Mouse (Mus musculus): ENCODE measurements around the gene Fbxo47. TPM values are rescaled to one million over a fixed set of nuclear protein-coding genes. Genes with fewer than 3 reads are reported as not detected.
"Not testable (repeated sequence)": the region's sequence is repeated elsewhere in the genome, so short reads cannot be mapped to it uniquely, and the experiment has no call there.

Fbxo47 gene
- polyA plus RNA-seq, 1 experiment from 2014 or later, result 0.42 TPM

DNA sequence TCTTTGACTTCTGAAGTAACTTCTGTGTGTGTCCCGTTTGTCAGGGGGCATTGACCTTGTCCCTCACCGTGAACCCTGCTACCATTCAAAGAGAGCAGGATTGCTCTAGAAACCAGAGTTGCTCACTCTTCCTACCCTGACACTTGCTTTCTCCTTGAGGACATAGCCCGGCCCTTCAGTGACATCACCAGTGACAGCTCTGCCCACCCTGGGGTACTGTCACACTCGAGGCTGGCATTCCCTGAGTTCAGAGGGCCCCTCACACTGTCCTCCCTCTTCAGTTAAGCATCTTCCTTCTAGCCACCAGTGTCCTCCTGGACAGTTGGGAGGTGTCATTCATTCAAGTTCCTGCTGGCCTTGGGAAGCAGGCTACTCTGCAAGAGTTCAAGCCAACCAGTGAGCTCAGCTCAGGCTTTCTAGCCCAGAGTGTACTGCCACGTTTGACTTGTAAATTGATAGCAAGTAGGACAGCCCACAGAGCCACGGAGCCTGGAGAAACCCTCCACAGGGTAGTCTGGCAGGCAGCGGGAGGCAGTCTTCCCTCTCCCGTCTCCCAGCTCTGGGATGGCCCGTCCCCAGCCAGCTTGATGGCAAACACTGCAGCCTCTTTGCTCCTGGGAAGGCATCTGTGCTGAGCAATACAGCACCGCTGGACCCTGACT is 45.0 kb downstream of the Fbxo47 start:
- Histone ChIP-seq H3K27me3 (replicated peaks; ENCODE audit: low read depth, poor library complexity, severe bottlenecking) (no peaks in the 10 kb centered on the region), H3K4me1 (peaks cover 26% of the 10 kb centered on the region), H3K36me3 (replicated peaks) (peaks cover 49% of the 10 kb centered on the region), H3K4me3 (peak overlapping the region; percentile 27), H3K27ac (replicated peaks) (peak overlapping the region; percentile 61), H3K9me3 (no peaks in the 10 kb centered on the region)
- no peak for DNase-seq (ENCODE audit: low spot score)
- 46% methylated on average over 10 of the region's 10 CpGs for WGBS

DNA sequence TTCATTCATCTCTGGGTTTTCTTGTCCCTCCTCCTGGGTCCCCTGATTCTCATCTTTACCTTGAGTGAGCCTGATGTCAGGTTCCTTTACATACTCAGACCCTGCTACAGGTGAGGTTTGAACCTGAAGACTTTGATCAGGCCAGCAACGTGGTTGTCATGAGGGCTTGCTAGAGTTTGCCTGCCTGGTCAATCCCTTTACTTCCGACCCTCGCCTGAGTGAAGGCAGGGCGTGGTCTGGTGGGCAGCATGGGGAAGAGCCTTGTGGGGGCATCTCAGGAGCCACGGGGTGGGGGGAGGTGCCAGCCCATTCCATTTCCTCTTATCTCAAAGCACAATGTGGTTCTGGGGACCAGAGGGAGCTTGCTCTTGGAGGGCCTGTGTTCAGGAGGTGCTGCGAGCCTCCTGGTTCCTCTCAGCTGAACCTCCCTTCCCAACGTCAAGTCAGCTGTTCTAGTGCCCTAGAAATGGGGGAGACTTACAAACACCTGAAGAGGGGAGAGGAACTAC is 46.3 kb downstream of the Fbxo47 start:
- 88% methylated on average over 7 of the region's 7 CpGs for WGBS
- H3K27ac ChIP-seq (replicated peaks), result no peak overlapping the region
- H3K4me3 ChIP-seq, result no peak overlapping the region
- H3K9me3 ChIP-seq, result no peaks in the 10 kb centered on the region
- H3K36me3 ChIP-seq (replicated peaks), result peaks cover 53% of the 10 kb centered on the region
- DNase-seq (ENCODE audit: low spot score), result no peak
- no peaks in the 10 kb centered on the region for H3K27me3 ChIP-seq (replicated peaks; ENCODE audit: low read depth, poor library complexity, severe bottlenecking)
- peaks cover 26% of the 10 kb centered on the region for H3K4me1 ChIP-seq

DNA sequence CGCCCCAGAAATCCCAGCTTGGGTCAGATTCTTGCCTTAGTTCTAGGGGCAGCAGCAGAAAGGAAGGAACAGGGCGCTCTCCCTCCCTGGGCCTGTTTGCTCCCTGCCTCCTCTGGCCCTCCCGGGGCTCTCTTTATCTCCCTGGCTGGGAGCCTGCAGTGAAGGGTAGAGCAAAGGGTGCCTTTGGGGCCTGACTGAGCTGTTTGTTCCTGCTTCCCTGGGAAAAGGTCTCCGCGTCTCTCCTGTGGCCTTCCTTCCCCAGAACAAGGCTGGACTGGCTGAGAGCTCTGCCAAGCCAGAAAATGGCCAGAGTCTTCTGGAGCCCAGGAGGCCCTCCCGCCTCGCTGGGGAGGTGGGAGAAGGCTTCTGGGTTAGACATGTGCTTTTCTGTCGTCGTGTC is 46.9 kb downstream of the Fbxo47 start:
- Histone ChIP-seq H3K4me1 (peaks cover 21% of the 10 kb centered on the region), H3K36me3 (replicated peaks) (peaks cover 59% of the 10 kb centered on the region)
- H3K4me3 ChIP-seq; H3K27ac ChIP-seq (replicated peaks); H3K9me3 ChIP-seq; DNase-seq (ENCODE audit: low spot score); H3K27me3 ChIP-seq (replicated peaks; ENCODE audit: low read depth, poor library complexity, severe bottlenecking): not testable (repeated sequence)
- 80% methylated on average over 9 of the region's 9 CpGs for WGBS

DNA sequence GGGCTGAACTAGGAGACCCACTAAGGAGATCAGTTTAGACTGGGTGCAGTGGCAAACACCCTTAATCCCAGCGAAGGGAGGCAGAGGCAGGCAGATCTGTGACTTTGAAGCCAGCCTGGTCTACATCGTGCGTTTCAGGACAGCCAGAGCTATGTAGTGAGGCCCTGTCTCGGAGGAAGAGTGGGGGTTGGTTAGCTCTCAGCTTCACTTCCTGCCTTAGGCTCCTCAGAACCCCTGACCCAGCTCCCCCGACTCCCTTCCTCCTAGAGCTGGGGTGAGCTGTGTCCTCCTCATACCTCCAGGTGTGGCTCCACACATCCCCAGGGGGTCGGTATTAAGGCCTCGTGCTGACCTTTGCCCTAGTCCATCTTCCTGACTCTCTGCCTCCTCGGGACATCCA is 47.4 kb downstream of the Fbxo47 start:
- Histone ChIP-seq H3K4me1 (peaks cover 16% of the 10 kb centered on the region), H3K27ac (replicated peaks) (no peak overlapping the region), H3K4me3 (no peak overlapping the region), H3K36me3 (replicated peaks) (peaks cover 64% of the 10 kb centered on the region), H3K27me3 (replicated peaks; ENCODE audit: low read depth, poor library complexity, severe bottlenecking) (no peaks in the 10 kb centered on the region), H3K9me3 (no peaks in the 10 kb centered on the region)
- DNase-seq (ENCODE audit: low spot score), result no peak
- WGBS, result 48% methylated on average over 8 of the region's 8 CpGs

DNA sequence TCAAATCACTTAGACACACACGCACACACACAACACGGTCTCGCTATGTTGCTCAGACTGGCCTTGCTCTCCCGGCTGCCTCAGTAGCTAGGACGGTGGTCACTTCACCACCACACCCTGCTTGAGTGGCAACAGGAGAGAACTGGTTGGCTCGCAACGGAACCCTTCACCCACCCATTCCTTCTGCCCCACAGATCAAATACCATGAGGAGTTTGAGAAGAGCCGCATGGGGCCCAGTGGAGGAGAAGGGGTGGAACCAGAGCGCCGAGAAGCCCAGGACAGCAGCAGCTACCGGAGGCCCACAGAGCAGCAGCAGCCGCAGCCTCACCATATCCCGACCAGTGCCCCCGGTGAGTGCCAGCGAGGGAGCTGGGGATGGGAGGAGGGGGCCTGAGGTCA is 50.6 kb downstream of the Fbxo47 start:
- no peak overlapping the region for H3K4me3 ChIP-seq
- DNase-seq (ENCODE audit: low spot score), result no peak
- no peak overlapping the region for H3K27ac ChIP-seq (replicated peaks)
- H3K9me3 ChIP-seq, result no peaks in the 10 kb centered on the region
- 81% methylated on average over 15 of the region's 15 CpGs for WGBS
- H3K36me3 ChIP-seq (replicated peaks), result peaks cover 93% of the 10 kb centered on the region
- H3K4me1 ChIP-seq, result 0 out of 2 replicates have a peak, but pooled peaks cover 2% of the 10 kb centered on the region
- no peaks in the 10 kb centered on the region for H3K27me3 ChIP-seq (replicated peaks; ENCODE audit: low read depth, poor library complexity, severe bottlenecking)

DNA sequence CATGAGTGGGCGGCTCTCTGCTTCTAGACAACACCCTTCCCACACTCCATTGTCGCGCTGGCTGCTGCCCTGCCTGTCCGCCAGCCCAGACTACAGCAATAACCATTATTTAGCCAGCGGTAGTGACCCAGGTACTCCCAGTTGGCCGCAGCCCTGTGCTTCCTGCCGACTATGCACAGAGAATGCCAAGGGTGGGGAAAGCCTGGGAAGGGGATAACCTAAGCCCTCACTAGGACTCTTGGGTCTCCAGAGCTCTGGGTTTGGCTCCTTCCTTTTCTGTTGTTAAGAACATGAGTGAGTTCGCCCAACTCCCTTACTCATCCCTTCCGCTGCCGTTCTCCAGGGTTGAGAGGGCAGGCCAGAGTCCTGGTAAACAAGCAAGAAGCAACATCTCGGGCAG is 52.0 kb downstream of the Fbxo47 start:
- no peaks in the 10 kb centered on the region for H3K27me3 ChIP-seq (replicated peaks; ENCODE audit: low read depth, poor library complexity, severe bottlenecking)
- 0 out of 2 replicates have a peak, but pooled peaks cover 2% of the 10 kb centered on the region for H3K4me1 ChIP-seq
- 88% methylated on average over 11 of the region's 11 CpGs for WGBS
- DNase-seq (ENCODE audit: low spot score), result no peak
- H3K27ac ChIP-seq (replicated peaks), result no peak overlapping the region
- H3K9me3 ChIP-seq, result no peaks in the 10 kb centered on the region
- H3K36me3 ChIP-seq (replicated peaks), result peaks cover 94% of the 10 kb centered on the region
- no peak overlapping the region for H3K4me3 ChIP-seq

DNA sequence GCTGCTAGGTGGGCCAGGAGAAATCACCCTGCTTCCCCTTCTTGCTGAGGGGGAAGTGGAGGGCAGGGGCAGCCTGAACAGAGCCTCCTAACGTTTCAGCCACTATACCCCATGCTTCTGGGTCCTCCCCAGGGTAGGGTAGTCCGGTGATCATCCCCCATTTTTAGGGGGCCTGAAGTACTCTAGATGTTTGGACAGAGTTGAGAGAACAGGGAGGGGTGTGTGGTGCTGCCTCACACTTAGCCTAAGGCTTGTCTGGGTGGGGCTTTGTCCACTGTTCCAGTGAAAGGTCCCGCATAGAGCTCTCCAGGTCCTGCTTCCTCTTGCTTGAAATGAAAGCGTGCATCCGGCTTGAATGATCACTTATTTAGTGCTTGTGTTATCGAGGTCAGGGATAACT is 53.5 kb downstream of the Fbxo47 start:
- H3K27ac ChIP-seq (replicated peaks), result no peak overlapping the region
- peaks cover 10% of the 10 kb centered on the region; the same call in 1 of the 2 replicates for H3K4me1 ChIP-seq
- DNase-seq (ENCODE audit: low spot score), result no peak
- no peak overlapping the region for H3K4me3 ChIP-seq
- 86% methylated on average over 6 of the region's 6 CpGs for WGBS
- H3K27me3 ChIP-seq (replicated peaks; ENCODE audit: low read depth, poor library complexity, severe bottlenecking), result no peaks in the 10 kb centered on the region
- peaks cover 94% of the 10 kb centered on the region for H3K36me3 ChIP-seq (replicated peaks)
- H3K9me3 ChIP-seq, result no peaks in the 10 kb centered on the region

DNA sequence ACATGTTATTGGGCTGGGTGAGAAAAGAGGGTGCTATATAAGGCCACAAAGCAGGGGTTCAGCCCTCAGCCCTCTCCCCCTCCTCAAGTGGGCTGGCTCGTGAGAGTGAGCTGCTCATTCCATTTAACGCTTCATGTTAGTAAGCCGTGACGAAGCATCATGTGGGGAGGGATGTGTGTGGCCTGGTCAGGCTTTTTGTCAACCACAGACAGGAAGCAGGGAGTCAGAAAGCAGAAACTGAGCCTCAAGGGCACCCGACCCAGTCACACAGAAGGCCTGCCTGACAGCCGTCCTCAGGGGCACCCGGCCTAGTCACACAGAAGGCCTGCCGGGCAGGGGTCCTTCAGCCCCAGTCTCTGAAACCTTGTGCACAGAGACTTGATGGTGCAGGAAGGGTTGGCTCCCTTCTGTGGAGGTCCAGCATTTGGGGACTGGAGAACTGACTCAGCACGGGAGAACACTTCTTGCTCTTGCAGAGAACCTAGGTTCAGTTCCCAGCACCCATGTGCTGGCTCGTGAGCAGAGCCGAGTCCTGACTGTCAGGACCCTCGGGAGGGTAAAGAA is 54.0 kb downstream of the Fbxo47 start:
- H3K27ac ChIP-seq (replicated peaks), result no peak overlapping the region
- peaks cover 10% of the 10 kb centered on the region; the same call in 1 of the 2 replicates for H3K4me1 ChIP-seq
- 83% methylated on average over 12 of the region's 12 CpGs for WGBS
- no peak overlapping the region for H3K4me3 ChIP-seq
- H3K36me3 ChIP-seq (replicated peaks), result peaks cover 94% of the 10 kb centered on the region
- no peaks in the 10 kb centered on the region for H3K9me3 ChIP-seq
- DNase-seq (ENCODE audit: low spot score), result no peak
- no peaks in the 10 kb centered on the region for H3K27me3 ChIP-seq (replicated peaks; ENCODE audit: low read depth, poor library complexity, severe bottlenecking)

DNA sequence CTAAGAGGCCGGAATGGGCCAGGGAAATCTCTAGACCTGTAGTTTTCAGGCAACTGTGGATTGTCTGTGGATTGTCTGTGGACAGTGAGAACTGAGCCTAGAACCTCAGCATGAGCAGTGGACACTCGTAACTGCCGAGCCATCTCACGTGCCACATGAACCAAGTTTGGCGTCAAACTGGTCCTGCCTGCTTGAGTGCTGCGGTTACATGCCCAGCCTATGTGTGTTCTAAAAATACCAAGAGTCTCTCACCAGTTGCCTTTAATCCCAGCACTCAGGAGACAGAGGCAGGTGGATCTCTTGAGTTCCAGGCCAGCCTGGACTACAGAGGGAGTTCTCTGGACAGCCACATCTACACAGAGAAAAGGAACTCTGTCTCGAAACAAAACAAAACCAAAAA is 54.6 kb downstream of the Fbxo47 start:
- no peak overlapping the region for H3K27ac ChIP-seq (replicated peaks)

DNA sequence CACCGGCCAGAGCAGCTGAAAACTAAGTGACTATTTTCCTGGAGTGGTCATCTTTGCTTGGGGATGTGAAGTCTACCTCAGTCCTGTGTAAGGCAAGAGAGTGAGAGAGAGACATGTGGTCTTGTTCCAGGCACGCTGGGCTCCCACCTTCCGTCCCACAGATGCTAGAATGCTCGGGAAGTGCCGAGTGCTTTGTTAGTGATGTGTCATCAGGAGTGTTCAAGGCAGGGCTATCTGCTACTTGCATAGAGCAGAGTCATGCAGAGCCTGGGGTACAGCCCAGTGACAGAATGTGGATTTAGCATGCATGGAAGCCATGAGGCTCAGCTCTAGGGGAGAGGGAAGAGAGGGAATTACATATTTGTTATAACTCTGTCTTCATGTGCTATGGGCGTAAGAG is 56.3 kb downstream of the Fbxo47 start:
- H3K4me3 ChIP-seq, result no peak overlapping the region
- no peaks in the 10 kb centered on the region for H3K9me3 ChIP-seq
- H3K4me1 ChIP-seq, result peaks cover 20% of the 10 kb centered on the region
- no peaks in the 10 kb centered on the region for H3K27me3 ChIP-seq (replicated peaks; ENCODE audit: low read depth, poor library complexity, severe bottlenecking)
- DNase-seq (ENCODE audit: low spot score), result no peak
- H3K27ac ChIP-seq (replicated peaks), result peak overlapping the region; percentile 10; the same call in 1 of the 2 replicates
- peaks cover 95% of the 10 kb centered on the region for H3K36me3 ChIP-seq (replicated peaks)
- WGBS, result 91% methylated on average over 6 of the region's 6 CpGs

More for the DNA sequence above, 54.6 kb downstream of the Fbxo47 start:
- H3K4me3 ChIP-seq, result no peak overlapping the region
- H3K9me3 ChIP-seq, result no peaks in the 10 kb centered on the region
- H3K36me3 ChIP-seq (replicated peaks), result peaks cover 94% of the 10 kb centered on the region
- DNase-seq (ENCODE audit: low spot score), result no peak
- 97% methylated on average over 7 of the region's 7 CpGs for WGBS
- peaks cover 12% of the 10 kb centered on the region for H3K4me1 ChIP-seq
- H3K27me3 ChIP-seq (replicated peaks; ENCODE audit: low read depth, poor library complexity, severe bottlenecking), result no peaks in the 10 kb centered on the region

DNA sequence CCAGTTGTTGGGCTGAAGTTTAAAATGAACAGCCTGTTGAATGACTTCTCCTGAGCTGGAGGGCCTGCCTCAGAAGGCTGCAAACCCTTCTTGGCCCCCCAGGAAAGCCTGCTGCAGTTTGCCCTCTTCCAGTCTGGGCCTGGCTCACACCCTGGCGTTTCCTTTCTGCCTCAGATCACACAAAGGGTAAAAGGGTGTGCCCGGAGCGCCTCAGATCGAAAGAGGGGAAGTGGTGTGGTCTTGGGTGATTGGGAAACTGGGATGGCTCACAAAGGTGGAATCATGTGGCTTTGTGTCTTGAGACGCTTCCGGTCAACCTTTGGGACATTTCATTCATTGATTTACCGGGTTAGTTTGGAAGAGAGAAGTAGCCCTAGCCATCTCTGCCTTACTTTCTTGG is 57.5 kb downstream of the Fbxo47 start:
- 83% methylated on average over 7 of the region's 7 CpGs for WGBS
- H3K27ac ChIP-seq (replicated peaks), result 0 out of 2 replicates have a peak overlapping the region, but pooled peaks have one; percentile 24
- DNase-seq (ENCODE audit: low spot score), result no peak
- no peaks in the 10 kb centered on the region for H3K9me3 ChIP-seq
- H3K4me3 ChIP-seq, result no peak overlapping the region
- H3K36me3 ChIP-seq (replicated peaks), result peaks cover 90% of the 10 kb centered on the region
- no peaks in the 10 kb centered on the region for H3K27me3 ChIP-seq (replicated peaks; ENCODE audit: low read depth, poor library complexity, severe bottlenecking)
- peaks cover 22% of the 10 kb centered on the region for H3K4me1 ChIP-seq

DNA sequence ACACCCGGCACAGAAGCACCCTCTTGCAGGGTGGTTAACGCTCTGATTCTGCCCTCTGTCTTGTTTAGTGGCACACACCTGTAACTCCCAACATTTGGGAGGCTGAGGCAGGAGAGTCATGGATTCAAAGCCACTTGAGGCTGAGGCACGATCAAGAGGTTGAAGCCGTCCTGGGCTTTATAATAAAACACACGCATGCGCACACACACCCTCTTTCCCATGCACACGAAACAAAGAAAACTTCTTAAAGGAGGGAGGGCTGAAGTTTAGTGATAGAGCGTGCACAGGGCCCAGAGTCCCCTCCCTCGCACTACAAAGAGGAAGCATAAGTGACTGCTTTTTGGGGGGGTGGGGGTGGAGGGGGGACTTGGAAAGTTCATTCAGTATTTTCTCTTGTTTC is 58.0 kb downstream of the Fbxo47 start:
- Histone ChIP-seq H3K4me3 (no peak overlapping the region), H3K9me3 (no peaks in the 10 kb centered on the region), H3K4me1 (peaks cover 22% of the 10 kb centered on the region), H3K27ac (replicated peaks) (0 out of 2 replicates have a peak overlapping the region, but pooled peaks have one; percentile 24), H3K27me3 (replicated peaks; ENCODE audit: low read depth, poor library complexity, severe bottlenecking) (no peaks in the 10 kb centered on the region), H3K36me3 (replicated peaks) (peaks cover 92% of the 10 kb centered on the region)
- DNase-seq (ENCODE audit: low spot score), result no peak
- 90% methylated on average over 9 of the region's 9 CpGs for WGBS

DNA sequence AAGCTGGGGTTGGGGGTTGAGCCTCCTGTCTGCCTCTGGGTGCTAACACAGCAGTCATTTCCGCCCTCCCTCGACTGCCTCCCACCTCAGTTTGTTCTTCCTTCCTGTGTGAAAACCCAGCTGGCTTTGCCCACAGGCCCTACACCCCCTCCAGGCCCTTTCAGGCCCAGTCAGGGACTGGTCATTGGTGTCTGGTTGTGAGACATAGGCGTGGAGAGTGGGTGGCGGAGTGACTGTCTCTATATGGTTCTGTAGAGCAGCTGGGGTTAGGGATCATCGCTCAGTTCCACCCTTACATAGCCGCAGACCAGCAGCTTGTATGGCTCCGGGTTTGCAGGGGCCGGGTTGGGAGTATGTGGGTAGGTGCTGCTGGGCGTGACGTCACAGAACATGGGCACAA is 58.7 kb downstream of the Fbxo47 start:
- H3K4me3 ChIP-seq, result no peak overlapping the region
- no peak overlapping the region; the same call in 1 of the 2 replicates for H3K27ac ChIP-seq (replicated peaks)
- H3K27me3 ChIP-seq (replicated peaks; ENCODE audit: low read depth, poor library complexity, severe bottlenecking), result no peaks in the 10 kb centered on the region
- H3K36me3 ChIP-seq (replicated peaks), result peaks cover 92% of the 10 kb centered on the region
- no peaks in the 10 kb centered on the region for H3K9me3 ChIP-seq
- H3K4me1 ChIP-seq, result peaks cover 25% of the 10 kb centered on the region
- WGBS, result 89% methylated on average over 10 of the region's 10 CpGs
- DNase-seq (ENCODE audit: low spot score), result no peak
